Mouse (Mus musculus) kidney, adult 8-10 months (tissue): ENCODE measurements around the gene Thap3.
"Not testable (repeated sequence)": the region's sequence is repeated elsewhere in the genome, so short reads cannot be mapped to it uniquely, and the experiment has no call there.

Experiments used
- DNase-seq, 2 experiments: peaks; one replicate each; pipeline ENCODE4 v3.0.0; 2022

The Thap3 gene

GRCm38 (mm10) chr4:151988342-151989109, at the start of gene Thap3:
Gene Thap3 (minus strand): TSS chr4:151988997.
- peak; percentile 69 to 84 for DNase-seq

- DNase-seq: no peak
These were observed 49.6 kb upstream of the Thap3 start, which contains the start of gene Tas1r1 for GRCm38 (mm10) chr4:152038225-152038984. Gene Tas1r1 (minus strand): TSS chr4:152038568.

DNA sequence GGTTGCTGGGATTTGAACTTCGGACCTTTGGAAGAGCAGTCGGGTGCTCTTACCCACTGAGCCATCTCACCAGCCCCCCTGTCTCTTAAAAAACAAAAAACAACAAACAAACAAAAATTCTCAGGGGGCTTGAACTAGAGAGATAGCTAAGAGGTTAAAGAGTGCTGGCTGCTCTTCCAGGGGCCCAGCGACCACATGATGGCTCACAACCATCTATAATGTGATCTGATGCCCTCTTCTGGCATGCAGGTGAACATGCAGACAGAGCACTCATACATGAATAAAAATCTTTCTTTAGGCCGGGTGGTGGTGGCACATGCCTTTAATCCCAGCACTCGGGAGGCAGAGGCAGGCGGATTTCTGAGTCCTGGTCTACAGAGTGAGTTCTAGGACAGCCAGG, 47.7 kb upstream of the Thap3 start:
- DNase-seq: not testable (repeated sequence)

DNA sequence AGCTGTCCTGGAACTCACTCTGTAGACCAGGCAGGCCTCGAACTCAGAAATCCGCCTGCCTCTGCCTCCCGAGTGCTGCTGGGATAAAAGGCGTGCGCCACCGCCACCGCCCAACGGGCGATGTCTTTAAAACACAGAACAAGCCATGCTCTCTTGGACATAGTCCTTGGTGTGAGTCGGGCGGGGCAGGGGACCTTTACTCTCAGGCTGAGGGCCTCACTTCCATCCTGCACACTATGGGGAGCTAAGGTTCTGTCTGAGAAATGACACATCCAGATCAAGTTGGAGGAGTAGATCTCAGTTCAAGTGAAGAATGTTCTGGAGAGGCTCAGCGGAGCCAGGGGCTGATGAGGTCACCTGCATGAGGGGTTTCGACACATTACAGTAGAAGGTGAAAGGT, 44.1 kb upstream of the Thap3 start:
- DNase-seq: no peak

DNA sequence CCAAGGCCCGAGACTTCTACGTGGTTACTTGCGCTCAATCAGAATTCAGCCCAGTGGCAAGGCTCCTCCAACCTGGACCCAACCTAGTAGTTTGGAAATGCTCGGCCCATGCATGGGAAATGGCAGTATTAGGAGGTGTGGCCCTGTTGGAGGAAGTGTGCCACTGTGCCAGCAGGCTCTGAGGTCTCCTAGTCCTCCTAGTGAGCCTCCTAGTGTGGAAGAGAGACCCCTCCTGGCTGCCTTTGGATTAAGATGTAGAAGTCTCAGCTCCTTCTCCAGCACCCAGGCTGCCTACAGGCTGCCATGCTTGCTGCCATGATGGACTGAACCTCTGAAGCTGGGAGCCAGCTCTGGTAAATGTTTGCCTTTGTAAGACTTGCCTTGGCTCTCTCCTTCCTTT, 41.2 kb upstream of the Thap3 start:
- no peak for DNase-seq

DNA sequence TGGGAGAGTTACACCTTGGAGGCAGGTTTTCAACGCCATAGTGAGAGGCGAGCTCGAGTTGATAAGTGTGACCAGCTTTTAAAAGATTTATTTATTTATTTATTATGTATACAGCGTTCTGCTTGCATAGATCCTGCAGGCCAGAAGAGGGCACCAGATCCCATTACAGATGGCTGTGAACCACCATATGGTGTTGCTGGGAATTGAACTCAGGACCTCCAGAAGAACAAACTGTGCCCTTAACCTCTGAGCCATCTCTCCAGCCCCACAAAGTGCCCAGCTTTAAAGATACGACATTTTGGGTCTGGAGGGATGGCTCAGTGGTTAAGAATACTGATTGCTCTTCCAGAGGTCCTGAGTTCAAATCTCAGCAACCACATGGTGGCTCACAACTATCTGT, 40.3 kb upstream of the Thap3 start:
- no peak for DNase-seq

GRCm38 (mm10) chr4:152028456-152028855, 39.7 kb upstream of the Thap3 start:
- no peak for DNase-seq

GRCm38 (mm10) chr4:152027524-152027923, 38.7 kb upstream of the Thap3 start, which contains the start of gene Zbtb48:
Gene Zbtb48 (minus strand): TSS chr4:152027671.
- DNase-seq: peak; percentile 98

DNA sequence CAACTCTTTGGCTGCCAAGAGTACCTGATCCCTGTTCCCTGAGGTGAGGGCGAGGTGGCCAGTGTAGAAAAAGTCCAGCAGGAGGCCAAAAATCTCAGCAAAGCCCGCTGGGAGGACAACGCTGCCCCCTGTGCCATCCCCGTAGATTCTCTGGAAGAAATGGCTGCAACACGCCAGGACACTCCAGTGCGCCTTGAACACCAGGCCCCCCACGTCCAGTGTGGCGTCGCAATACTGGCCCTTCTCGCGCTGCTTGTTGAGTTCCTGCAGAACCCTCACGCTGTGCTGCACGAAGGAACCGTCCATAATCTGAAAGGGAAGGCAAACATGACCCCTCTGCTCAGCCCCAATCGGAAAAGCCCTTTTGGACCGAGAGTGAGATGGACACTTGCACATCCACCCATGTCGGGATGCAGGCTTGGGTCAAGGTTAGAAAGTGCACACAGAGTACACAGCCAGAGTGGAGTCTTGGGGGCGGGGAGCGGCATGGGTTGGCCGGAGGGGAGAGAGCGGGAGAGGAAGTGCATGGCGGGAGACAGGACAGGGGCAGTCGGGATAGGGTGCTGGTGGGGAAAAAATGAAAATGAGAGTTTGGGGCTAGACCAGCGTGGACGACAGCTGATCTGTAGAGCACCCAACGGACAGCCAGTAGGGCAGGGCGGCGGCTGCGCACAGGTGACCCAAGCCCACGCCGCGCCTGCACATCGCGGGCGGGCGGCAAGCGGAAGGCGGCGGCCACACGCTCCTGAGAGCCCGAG, 38.1 kb upstream of the Thap3 start:
- DNase-seq: no peak

GRCm38 (mm10) chr4:152024525-152024924, 35.7 kb upstream of the Thap3 start:
- no peak for DNase-seq

DNA sequence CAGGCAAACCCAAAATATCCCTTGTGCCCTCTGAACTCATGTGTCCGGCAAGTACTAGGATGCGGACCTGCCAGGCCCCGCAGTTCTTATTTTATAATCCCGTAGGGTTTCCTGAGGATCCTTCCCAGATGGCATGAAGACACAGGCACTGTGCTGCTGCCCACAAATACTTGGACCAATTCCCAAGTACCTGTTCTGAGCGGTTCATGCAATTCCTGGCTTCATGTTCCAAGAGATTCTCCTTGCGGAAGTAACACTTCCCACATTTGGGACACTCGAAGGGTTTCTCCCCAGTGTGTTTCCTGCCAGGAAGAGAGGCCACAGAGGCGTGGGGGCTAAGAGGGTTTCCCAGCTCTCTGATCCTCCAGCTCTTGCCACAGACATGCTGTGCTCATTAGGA, 33.7 kb upstream of the Thap3 start:
- DNase-seq: no peak

- no peak for DNase-seq
These were observed 32.8 kb upstream of the Thap3 start for GRCm38 (mm10) chr4:152021568-152022097.

- no peak for DNase-seq
These were observed 31.2 kb upstream of the Thap3 start for GRCm38 (mm10) chr4:152020024-152020423.

GRCm38 (mm10) chr4:152019073-152019472, 30.3 kb upstream of the Thap3 start:
- no peak for DNase-seq

GRCm38 (mm10) chr4:152013036-152013813, 24.4 kb upstream of the Thap3 start:
- DNase-seq: peak; percentile 75 to 81

- no peak for DNase-seq
These were observed 23.3 kb upstream of the Thap3 start for GRCm38 (mm10) chr4:152012109-152012508.

DNA sequence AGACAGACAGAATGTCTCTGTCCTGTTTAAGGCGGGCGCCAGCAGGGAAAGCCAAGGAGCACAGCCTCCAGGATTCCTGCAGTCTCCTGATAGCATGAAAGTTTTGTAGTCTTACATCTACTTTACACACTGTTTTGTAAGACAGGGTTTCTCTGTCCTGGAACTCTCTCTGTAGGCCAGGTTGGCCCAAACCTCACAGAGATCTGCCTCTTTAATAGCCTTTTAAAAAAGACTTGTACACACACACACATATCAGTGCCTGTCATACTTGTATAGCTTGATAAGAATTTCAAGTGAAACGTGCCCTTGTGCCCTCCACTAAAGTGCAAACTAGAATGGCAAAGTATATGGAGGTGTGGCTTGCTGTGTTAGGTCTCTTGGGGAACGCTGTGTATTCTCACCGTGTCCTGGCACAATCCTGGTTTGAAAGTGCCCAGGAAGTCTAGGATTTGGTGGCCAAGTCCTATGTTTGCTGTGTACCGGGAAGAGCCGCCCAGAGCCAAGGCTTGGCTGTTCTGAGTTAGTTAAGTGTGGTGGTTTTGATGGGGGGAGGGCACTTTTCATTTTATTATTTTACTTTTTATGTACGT, 22.5 kb upstream of the Thap3 start:
- DNase-seq: no peak

DNA sequence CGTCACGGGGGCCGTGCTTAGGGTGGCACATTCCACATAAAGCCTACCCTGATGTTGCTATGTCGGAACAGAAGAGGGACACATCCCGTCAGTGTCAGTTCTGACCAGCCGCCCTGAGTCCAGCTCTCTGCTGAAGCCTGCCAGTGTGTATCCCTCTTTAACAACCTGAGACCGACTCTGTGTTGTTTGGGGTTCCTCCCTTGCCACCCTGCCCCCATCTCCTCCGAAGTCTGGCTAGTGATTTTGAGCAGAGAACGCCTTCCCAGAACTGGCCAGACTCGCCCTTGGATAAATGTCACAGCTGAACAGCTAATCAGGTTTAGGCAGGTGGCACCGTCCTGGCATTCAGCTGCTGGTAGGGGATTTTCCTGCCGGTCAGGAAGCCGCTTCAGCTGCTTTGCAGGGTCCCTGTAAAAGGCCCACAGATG, 21.9 kb upstream of the Thap3 start:
- no peak for DNase-seq

DNA sequence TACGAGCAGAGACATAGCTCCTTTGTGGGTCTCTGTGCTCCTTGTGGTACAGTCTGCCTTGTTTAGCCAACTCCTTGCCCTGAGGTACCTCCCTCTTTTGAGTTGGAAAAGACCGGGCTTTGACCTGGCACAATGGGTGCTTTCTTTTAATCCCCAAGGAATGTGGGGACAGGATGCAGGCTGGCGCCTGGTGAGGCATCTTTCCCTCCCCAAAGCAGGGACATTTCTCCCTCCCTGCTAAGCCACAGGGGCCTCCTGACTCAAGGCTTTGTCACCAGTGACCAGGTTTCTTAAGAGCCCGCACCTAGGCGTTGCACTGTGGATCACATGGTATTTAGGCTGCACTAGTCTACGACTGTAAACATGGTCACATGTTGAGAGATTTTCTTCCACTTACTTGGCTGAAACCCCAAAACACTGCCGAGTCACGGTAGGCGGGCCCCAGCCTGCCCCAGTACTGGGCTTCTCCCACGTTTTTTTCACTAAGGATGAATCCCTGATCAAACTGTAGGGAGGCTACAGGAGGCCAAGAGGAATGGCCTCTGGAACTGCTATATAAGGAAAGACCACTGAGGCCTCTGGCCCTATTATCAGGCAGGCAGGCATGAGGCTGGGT, 21.4 kb upstream of the Thap3 start:
- DNase-seq: peak in 1 of 2 experiments; percentile 71

DNA sequence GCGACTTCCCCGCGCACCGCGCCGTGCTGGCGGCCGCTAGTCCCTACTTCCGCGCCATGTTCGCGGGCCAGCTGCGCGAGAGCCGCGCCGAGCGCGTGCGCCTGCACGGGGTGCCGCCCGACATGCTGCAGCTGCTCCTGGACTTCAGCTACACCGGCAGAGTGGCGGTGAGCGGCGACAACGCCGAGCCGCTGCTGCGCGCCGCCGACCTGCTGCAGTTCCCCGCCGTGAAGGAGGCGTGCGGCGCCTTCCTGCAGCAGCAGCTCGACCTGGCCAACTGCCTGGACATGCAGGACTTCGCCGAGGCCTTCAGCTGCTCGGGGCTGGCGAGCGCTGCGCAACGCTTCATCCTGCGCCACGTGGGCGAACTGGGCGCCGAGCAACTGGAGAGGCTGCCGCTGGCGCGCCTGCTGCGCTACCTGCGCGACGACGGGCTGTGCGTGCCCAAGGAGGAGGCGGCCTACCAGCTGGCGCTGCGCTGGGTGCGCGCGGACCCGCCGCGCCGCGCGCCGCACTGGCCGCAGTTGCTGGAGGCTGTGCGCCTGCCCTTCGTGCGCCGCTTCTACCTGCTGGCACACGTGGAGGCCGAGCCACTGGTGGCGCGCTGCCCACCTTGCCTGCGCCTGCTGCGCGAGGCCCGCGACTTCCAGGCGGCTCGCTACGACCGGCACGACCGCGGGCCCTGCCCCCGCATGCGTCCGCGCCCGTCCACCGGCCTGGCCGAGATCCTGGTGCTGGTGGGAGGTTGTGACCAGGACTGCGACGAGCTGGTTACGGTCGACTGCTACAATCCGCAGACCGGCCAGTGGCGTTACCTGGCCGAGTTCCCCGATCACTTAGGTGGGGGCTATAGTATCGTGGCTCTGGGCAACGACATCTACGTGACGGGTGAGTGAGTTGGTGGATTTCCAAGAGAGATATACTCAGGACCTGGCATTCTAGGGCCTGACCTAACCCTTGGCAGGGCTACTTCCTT, 20.6 kb upstream of the Thap3 start:
- peak; percentile 46 to 55 for DNase-seq
